In genomic region chr1:7398678-7399218, GRCm38 (mm10) we compare ENCODE assay signal across 8 mouse cellular contexts.
DNase-seq lines count a peak whose midpoint lies in the region; ATAC-seq and TF ChIP-seq lines count a peak whose summit lies in the region.

No protein-coding gene starts in this region.

- no peaks in the 10 kb centered on the region for H3K79me2 ChIP-seq in C2C12 (ENCODE audit: control insufficient read depth, insufficient read depth)

- TF ChIP-seq POLR2A in limb, embryonic 14.5 days (IDR thresholded peaks at IDR 0.05; ENCODE audit: borderline replicate concordance, extremely low read depth, insufficient read depth, insufficient read length) = no peak

- H3K27me3 ChIP-seq in heart, embryonic 11.5 days (ENCODE audit: control insufficient read depth, insufficient read depth, low read length) = no peaks in the 10 kb centered on the region
- H3K27me3 ChIP-seq in C2C12 (ENCODE audit: control insufficient read depth, insufficient read depth, insufficient read length) = no peaks in the 10 kb centered on the region
- no peaks in the 10 kb centered on the region for H3K27me3 ChIP-seq in embryonic facial prominence, embryonic 12.5 days
- H3K27me3 ChIP-seq in limb, embryonic 14.5 days (ENCODE audit: control insufficient read depth, insufficient read depth, low read length) = no peaks in the 10 kb centered on the region

- no peak for TF ChIP-seq CTCF in C2C12 (IDR thresholded peaks at IDR 0.05; ENCODE audit: control insufficient read depth, insufficient read depth, insufficient read length)

- H3K9me3 ChIP-seq in heart, embryonic 11.5 days (replicated peaks; ENCODE audit: control insufficient read depth, low read length) = no peaks in the 10 kb centered on the region
- no peaks in the 10 kb centered on the region for H3K9me3 ChIP-seq in embryonic facial prominence, embryonic 12.5 days
- H3K9me3 ChIP-seq in limb, embryonic 14.5 days (ENCODE audit: control insufficient read depth, low read length) = no peaks in the 10 kb centered on the region

- no peak for DNase-seq in heart, adult 8-10 months (ENCODE audit: low spot score)
- no peak for DNase-seq in limb, embryonic 14.5 days (ENCODE audit: low spot score)
- DNase-seq in yolk sac, embryonic 10.5 days (ENCODE audit: low spot score) = peak; percentile 22
- DNase-seq in layer of hippocampus, postnatal 25 days (ENCODE audit: extremely low spot score in 1 of 2, low spot score in 1 of 2) = no peak
- DNase-seq in frontal cortex, postnatal 25 days (ENCODE audit: low spot score in 2 of 2) = no peak

- no peaks in the 10 kb centered on the region for H3K4me1 ChIP-seq in heart, embryonic 11.5 days (ENCODE audit: control insufficient read depth, insufficient read depth, low read length)
- H3K4me1 ChIP-seq in embryonic facial prominence, embryonic 12.5 days = no peaks in the 10 kb centered on the region
- H3K4me1 ChIP-seq in limb, embryonic 14.5 days (ENCODE audit: control insufficient read depth, insufficient read depth, low read length) = no peaks in the 10 kb centered on the region

- no peak overlapping the region; the same call in 1 of the 2 replicates for H3K27ac ChIP-seq in heart, embryonic 11.5 days (ENCODE audit: low read depth, low read length)
- no peak overlapping the region for H3K27ac ChIP-seq in embryonic facial prominence, embryonic 12.5 days
- H3K27ac ChIP-seq in limb, embryonic 14.5 days (replicated peaks; ENCODE audit: low read depth, low read length) = peak overlapping the region; percentile 52; the same call in 1 of the 2 replicates

- H3K79me3 ChIP-seq in C2C12 (ENCODE audit: low read depth) = no peaks in the 10 kb centered on the region

- peak overlapping the region; percentile 73 for H3K4me2 ChIP-seq in heart, embryonic 11.5 days
- peak overlapping the region; percentile 60 for H3K4me2 ChIP-seq in embryonic facial prominence, embryonic 12.5 days (replicated peaks)
- peak overlapping the region; percentile 62 for H3K4me2 ChIP-seq in limb, embryonic 14.5 days (replicated peaks; ENCODE audit: low read depth, low read length, severe bottlenecking)

- peak overlapping the region; percentile 52 for H3K4me3 ChIP-seq in heart, embryonic 11.5 days (ENCODE audit: low read depth, low read length)
- peak overlapping the region; percentile 30 for H3K4me3 ChIP-seq in C2C12 (ENCODE audit: insufficient read depth, poor library complexity, severe bottlenecking)
- peak overlapping the region; percentile 56 for H3K4me3 ChIP-seq in embryonic facial prominence, embryonic 12.5 days
- peak overlapping the region; percentile 62 for H3K4me3 ChIP-seq in limb, embryonic 14.5 days (replicated peaks; ENCODE audit: low read length)

- ATAC-seq in heart, embryonic 11.5 days (replicated peaks; ENCODE audit: insufficient number of reproducible peaks, low FRiP score, low TSS enrichment) = no peak
- ATAC-seq in embryonic facial prominence, embryonic 12.5 days (ENCODE audit: insufficient number of reproducible peaks, insufficient read depth, low FRiP score, low TSS enrichment) = peak; percentile 16; the same call in 1 of the 2 replicates
- ATAC-seq in limb, embryonic 14.5 days (ENCODE audit: low FRiP score, low read depth) = no peak

- no peaks in the 10 kb centered on the region for H3K36me3 ChIP-seq in heart, embryonic 11.5 days (ENCODE audit: control insufficient read depth, insufficient read depth, low read length)
- no peaks in the 10 kb centered on the region for H3K36me3 ChIP-seq in C2C12 (ENCODE audit: control insufficient read depth, insufficient read depth)
- H3K36me3 ChIP-seq in embryonic facial prominence, embryonic 12.5 days = no peaks in the 10 kb centered on the region
- no peaks in the 10 kb centered on the region for H3K36me3 ChIP-seq in limb, embryonic 14.5 days (ENCODE audit: control insufficient read depth, insufficient read depth, low read length)

- peak overlapping the region; percentile 78 for H3K9ac ChIP-seq in heart, embryonic 11.5 days (ENCODE audit: low read depth, low read length)
- H3K9ac ChIP-seq in embryonic facial prominence, embryonic 12.5 days = peak overlapping the region; percentile 57; the same call in 1 of the 2 replicates
- peak overlapping the region; percentile 65 for H3K9ac ChIP-seq in limb, embryonic 14.5 days (ENCODE audit: low read depth, low read length, severe bottlenecking)

- WGBS in heart, embryonic 11.5 days (ENCODE audit: insufficient replicate concordance) = 54% methylated on average over 14 of the region's 14 CpGs
- 57% methylated on average over 14 of the region's 14 CpGs for WGBS in embryonic facial prominence, embryonic 12.5 days
- 50% methylated on average over 14 of the region's 14 CpGs for WGBS in limb, embryonic 14.5 days

- H3ac ChIP-seq in C2C12 (ENCODE audit: control insufficient read depth, insufficient read length, low read depth) = peak overlapping the region; percentile 44

TF ChIP-seq in C2C12, 6 proteins besides CTCF, POLR2A, EP300 and RAD21:
- no peak for TF ChIP-seq MYOD1 (IDR thresholded peaks at IDR 0.05; ENCODE audit: control insufficient read depth, insufficient read length, low read depth)
- no peak for TF ChIP-seq MAX (IDR thresholded peaks at IDR 0.05)
- TF ChIP-seq MYOG (IDR thresholded peaks at IDR 0.05; ENCODE audit: control insufficient read depth, extremely low read depth, insufficient read length) = no peak
- no peak for TF ChIP-seq USF1 (IDR thresholded peaks at IDR 0.05; ENCODE audit: low read depth)
- TF ChIP-seq FOSL1 (IDR thresholded peaks at IDR 0.05; ENCODE audit: insufficient read depth, low read length, poor library complexity, severe bottlenecking) = no peak
- no peak for TF ChIP-seq CEBPB (IDR thresholded peaks at IDR 0.05; ENCODE audit: low read depth)
